Mouse (Mus musculus) stomach, postnatal 0 days (tissue): ENCODE results near the gene Kifc3.

Source experiments
- CTCF ChIP-seq: IDR thresholded peaks from 2 replicates; pipeline ENCODE4 v1.5.1; 2016; ENCODE audit warnings: antibody characterized with exemption, low read depth, mild to moderate bottlenecking, moderate library complexity
- EP300 ChIP-seq: optimal IDR thresholded peaks from 2 replicates; pipeline ENCODE3; 2016; ENCODE audit warnings: antibody characterized with exemption

GRCm38 (mm10) chr8:95056414-95056813, 146.2 kb downstream of the Kifc3 start:
- TF ChIP-seq EP300 (no peak), CTCF (no peak)
